Mouse (Mus musculus) heart, embryonic 15.5 days (tissue): ENCODE data around the gene Shmt2. TPM values are rescaled to one million over a fixed set of nuclear protein-coding genes. Genes with fewer than 3 reads are reported as not detected.

ENCODE experiments used
- ATAC-seq: fragments of 200-750 bp; cut with Nextera tagmentation; replicated peaks from 2 replicates; pipeline ENCODE4 v1.8.0; 2017; ENCODE audit warnings: low read depth, moderate TSS enrichment; ENCODE audit not compliant: insufficient number of reproducible peaks, insufficient read depth, low FRiP score
- H3K27ac ChIP-seq: fragments of 300-500 bp; sonication (generic); 2 replicates; pipeline ENCODE4 v1.5.1; 2015; ENCODE audit warnings: mild to moderate bottlenecking, inconsistent platforms
- H3K27me3 ChIP-seq: fragments of 300-500 bp; sonication (generic); 2 replicates; pipeline ENCODE4 v1.6.1; 2015; ENCODE audit warnings: inconsistent platforms
- H3K36me3 ChIP-seq: fragments of 300-500 bp; sonication (generic); 2 replicates; pipeline ENCODE4 v1.6.1; 2015; ENCODE audit warnings: mild to moderate bottlenecking, inconsistent platforms
- H3K4me1 ChIP-seq: fragments of 300-500 bp; sonication (generic); replicated peaks from 2 replicates; pipeline ENCODE4 v1.6.1; 2015; ENCODE audit warnings: inconsistent platforms
- H3K4me2 ChIP-seq: fragments of 300-500 bp; sonication (generic); 2 replicates; pipeline ENCODE4 v1.6.1; 2015; ENCODE audit warnings: inconsistent platforms, mild to moderate bottlenecking, moderate library complexity
- H3K4me3 ChIP-seq: fragments of 300-500 bp; sonication (generic); 2 replicates; pipeline ENCODE4 v1.5.1; 2015; ENCODE audit warnings: mild to moderate bottlenecking, inconsistent platforms
- H3K9ac ChIP-seq: fragments of 300-500 bp; sonication (generic); 2 replicates; pipeline ENCODE4 v1.6.1; 2015; ENCODE audit warnings: mild to moderate bottlenecking, inconsistent platforms
- H3K9me3 ChIP-seq: fragments of 300-500 bp; sonication (generic); replicated peaks from 2 replicates; pipeline ENCODE4 v1.6.1; 2016; ENCODE audit warnings: inconsistent platforms
- WGBS: fragments of 180-500 bp; shearing (Covaris S2); methylation state at CpG from one replicate; pipeline ENCODE4 v1.1.7; 2015; ENCODE audit warnings: mixed read lengths; 5-methylcytosine and 5-hydroxymethylcytosine counted together
- polyA plus RNA-seq: library from polyadenylated mRNA; unstranded; fragments of >200 nt; fragmentation: Nextera tagmentation; extraction: Ambion mirVana; gene quantifications from 2 replicates; pipeline ENCODE4 v1.2.1, GENCODE M21; 2015

The Shmt2 gene
- polyA plus RNA-seq, 1 experiment from 2014 or later: 89.8 TPM

DNA sequence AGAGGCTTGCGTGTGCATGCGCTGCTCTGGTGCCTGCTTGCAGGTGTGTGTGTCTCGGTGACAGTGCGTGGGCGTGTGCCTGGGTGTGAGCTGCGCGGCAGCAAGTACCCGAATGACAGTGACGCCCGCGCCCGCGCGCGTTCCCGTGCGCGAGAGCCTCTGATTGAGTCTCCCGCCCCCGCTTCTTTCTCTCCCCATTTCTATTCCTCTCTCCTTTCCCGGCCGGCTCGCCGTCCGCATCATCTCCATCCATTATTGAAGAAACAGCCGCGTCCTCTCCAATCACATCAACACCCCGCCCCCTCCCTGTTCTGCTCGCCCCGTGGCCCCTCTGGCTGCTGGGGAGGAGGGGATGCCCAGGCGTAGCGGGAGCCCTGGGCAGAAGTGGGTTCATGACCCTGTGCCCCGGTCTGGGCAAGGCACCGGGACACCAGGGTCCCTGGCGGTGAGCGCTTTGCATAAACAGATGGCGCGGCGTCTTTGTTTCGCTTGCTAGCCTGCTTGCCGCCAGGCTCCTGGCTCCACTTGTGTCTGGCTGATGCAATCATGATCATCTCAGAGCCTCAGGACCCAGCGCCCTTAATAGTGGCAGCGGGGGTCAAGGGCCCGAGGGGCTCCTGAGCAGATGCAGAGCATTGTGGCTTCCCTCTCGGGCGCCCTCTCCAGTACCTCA, 10.5 kb downstream of the Shmt2 start:
- Histone ChIP-seq H3K4me1 (peaks cover 78% of the 10 kb centered on the region), H3K9me3 (no peaks in the 10 kb centered on the region), H3K9ac (peak overlapping the region; percentile 20; the same call in 1 of the 2 replicates), H3K27me3 (peaks cover 84% of the 10 kb centered on the region), H3K27ac (no peak overlapping the region), H3K4me3 (peak overlapping the region; percentile 57), H3K36me3 (no peaks in the 10 kb centered on the region), H3K4me2 (peak overlapping the region; percentile 95)
- ATAC-seq: no peak
- under 1% methylated on average over 45 of the region's 46 CpGs for WGBS

DNA sequence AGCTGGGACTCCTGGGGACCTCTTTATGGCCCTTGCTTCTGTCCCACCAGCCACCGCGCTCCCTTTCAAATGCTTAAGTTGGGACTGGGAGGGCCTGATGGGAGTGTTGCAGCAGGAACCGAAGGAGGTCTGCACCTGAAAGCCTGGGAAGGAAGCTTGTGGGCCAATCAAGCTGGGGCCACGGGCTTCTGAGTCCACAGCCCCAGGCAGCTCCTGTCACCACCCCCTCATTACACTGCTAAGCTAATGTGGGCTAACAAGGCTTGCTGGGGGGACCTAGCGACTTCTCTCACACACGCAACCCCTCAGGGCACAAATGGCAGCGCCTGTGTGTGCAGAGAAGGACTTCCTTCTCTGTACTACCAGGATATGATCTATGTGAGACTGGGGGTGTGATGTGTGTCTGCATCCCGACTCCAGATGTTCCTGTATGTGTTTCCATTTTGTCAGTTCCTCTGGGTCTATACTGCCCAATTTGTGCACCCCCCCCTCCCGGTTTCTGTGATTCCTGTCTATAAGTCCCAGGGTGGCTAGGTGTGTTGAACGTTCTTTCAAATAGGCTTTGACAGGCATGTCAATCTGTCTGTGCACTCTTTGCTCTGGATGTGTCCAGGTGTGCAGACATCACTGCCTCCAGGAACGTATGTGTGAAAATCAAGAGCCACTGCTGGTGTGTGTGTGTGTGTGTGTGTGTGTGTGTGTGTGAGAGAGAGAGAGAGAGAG, 11.2 kb downstream of the Shmt2 start:
- H3K4me1 ChIP-seq: peaks cover 71% of the 10 kb centered on the region
- no peak overlapping the region for H3K27ac ChIP-seq
- no peaks in the 10 kb centered on the region for H3K36me3 ChIP-seq
- H3K9me3 ChIP-seq: no peaks in the 10 kb centered on the region
- H3K9ac ChIP-seq: no peak overlapping the region
- ATAC-seq: no peak
- WGBS: 16% methylated on average over 11 of the region's 11 CpGs
- H3K27me3 ChIP-seq: peaks cover 86% of the 10 kb centered on the region
- H3K4me2 ChIP-seq: peak overlapping the region; percentile 95
- peak overlapping the region; percentile 57 for H3K4me3 ChIP-seq

DNA sequence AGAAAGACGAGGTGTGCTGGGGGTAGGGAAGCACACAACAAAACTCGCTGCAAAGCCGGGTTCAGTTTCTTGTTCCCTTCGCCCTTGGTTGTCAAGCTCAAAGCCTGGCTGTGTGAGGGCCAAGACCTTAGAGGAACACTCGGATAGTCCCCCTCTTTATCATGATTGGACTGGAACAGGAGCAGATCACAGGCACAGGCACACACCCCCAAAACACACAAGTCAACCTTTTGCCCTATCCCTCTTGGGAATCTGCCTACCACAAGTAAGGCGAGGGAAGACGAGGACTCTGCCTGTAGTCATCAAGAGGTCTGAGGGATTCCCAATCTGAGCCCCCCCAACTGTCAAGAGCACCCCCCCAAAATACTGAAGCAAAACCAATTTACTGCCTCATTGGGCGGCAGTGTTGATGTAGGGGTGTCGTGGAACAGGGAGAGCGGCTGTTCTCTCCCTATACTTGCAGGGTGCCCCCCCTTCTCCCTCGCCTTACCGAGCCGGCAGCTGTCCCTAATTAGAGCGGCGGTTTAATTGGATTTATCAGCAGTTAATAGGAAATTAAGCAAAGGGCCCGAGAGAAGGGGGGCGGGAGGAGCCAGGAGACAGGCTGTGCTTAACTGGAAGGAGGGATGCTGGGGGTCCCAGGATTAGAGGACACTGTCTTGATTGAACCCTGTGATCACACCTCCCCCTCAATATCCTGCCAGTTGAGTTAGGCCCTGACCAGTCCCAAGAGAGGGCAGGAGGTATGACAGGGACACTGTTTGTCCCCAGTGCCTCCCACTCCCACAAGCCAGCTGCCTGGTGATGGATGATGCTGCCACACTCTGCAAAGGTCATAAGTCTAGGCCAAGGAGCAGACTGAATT, 12.2 kb downstream of the Shmt2 start:
- Histone ChIP-seq H3K4me1 (peaks cover 61% of the 10 kb centered on the region), H3K27me3 (peaks cover 80% of the 10 kb centered on the region), H3K4me3 (peak overlapping the region; percentile 49), H3K36me3 (0 out of 2 replicates have a peak, but pooled peaks cover 6% of the 10 kb centered on the region), H3K9me3 (no peaks in the 10 kb centered on the region), H3K4me2 (peak overlapping the region; percentile 86), H3K27ac (no peak overlapping the region), H3K9ac (no peak overlapping the region)
- ATAC-seq: no peak
- 19% methylated on average over 17 of the region's 17 CpGs for WGBS

DNA sequence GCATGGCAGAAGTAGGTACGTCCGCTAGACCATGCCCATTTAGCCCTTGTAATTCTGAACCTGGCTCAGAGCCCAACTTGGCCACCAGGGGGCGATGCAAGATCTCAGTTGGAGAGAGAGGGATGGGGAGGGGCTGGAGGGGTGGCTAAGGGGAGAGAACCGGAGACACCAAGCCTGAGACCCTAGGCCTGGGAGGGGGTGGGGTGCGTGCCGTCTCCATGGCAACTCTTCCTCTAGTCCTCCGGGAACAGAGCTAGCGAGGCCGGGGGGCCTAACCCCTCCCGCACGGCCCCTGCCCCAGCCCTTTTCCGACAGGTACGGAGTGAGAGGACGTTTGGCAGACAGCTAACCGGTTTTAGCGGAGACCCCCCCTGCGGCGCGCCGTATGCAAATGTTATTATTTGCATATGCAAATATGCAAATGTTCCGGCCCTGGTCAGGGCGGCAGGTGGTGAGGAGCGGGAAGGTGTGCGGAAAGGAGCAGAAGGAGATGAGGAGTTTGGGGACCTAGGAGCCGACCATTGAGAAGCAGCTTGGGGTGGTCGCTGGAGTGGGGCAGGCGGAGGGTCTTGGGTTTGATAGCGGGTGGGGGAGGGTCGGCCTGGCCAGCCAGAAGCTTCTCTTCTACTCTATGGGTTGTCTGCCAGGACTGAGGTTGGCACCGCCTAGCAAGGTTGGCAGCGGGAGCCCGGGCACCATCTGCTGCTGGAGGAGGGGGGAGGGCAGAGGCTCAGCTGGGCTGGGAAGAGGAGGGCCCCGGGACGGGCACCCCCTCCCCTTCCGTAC, 13.0 kb downstream of the Shmt2 start:
- peak overlapping the region; percentile 86 for H3K4me2 ChIP-seq
- H3K4me1 ChIP-seq: peaks cover 54% of the 10 kb centered on the region
- H3K9me3 ChIP-seq: no peaks in the 10 kb centered on the region
- WGBS: under 1% methylated on average over 35 of the region's 35 CpGs
- H3K9ac ChIP-seq: peak overlapping the region; percentile 14; the same call in 1 of the 2 replicates
- H3K27me3 ChIP-seq: peaks cover 72% of the 10 kb centered on the region
- H3K27ac ChIP-seq: no peak overlapping the region
- H3K4me3 ChIP-seq: peak overlapping the region; percentile 49
- ATAC-seq: peak; percentile 37; the same call in 1 of the 2 replicates
- H3K36me3 ChIP-seq: 0 out of 2 replicates have a peak, but pooled peaks cover 6% of the 10 kb centered on the region

DNA sequence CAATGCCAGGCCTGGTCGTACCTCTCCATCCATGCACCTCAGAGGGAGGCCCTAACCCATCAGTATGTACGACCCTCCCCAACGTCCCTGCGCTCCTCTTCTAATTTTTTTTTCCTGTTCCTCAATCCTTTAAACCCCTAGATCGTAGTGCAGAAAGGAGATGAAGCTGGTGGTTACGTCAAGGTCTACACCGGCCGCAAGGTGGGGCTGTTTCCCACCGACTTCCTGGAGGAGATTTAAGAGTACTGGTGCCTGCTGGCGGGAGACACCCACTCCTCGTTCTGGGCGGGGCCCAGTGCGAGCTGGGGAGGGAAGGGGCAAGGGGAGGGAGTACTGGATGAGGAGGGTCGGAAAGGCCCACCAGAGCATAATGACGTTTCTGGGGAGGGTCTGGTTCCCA, 14.0 kb downstream of the Shmt2 start:
- H3K36me3 ChIP-seq: peaks cover 6% of the 10 kb centered on the region; the same call in 1 of the 2 replicates
- H3K27me3 ChIP-seq: peaks cover 62% of the 10 kb centered on the region
- peaks cover 44% of the 10 kb centered on the region for H3K4me1 ChIP-seq
- H3K4me2 ChIP-seq: peak overlapping the region; percentile 86
- no peak overlapping the region for H3K9ac ChIP-seq
- H3K9me3 ChIP-seq: no peaks in the 10 kb centered on the region
- WGBS: 5% methylated on average over 15 of the region's 15 CpGs
- ATAC-seq: no peak
- 0 out of 2 replicates have a peak overlapping the region, but pooled peaks have one; percentile 49 for H3K4me3 ChIP-seq
- no peak overlapping the region for H3K27ac ChIP-seq

DNA sequence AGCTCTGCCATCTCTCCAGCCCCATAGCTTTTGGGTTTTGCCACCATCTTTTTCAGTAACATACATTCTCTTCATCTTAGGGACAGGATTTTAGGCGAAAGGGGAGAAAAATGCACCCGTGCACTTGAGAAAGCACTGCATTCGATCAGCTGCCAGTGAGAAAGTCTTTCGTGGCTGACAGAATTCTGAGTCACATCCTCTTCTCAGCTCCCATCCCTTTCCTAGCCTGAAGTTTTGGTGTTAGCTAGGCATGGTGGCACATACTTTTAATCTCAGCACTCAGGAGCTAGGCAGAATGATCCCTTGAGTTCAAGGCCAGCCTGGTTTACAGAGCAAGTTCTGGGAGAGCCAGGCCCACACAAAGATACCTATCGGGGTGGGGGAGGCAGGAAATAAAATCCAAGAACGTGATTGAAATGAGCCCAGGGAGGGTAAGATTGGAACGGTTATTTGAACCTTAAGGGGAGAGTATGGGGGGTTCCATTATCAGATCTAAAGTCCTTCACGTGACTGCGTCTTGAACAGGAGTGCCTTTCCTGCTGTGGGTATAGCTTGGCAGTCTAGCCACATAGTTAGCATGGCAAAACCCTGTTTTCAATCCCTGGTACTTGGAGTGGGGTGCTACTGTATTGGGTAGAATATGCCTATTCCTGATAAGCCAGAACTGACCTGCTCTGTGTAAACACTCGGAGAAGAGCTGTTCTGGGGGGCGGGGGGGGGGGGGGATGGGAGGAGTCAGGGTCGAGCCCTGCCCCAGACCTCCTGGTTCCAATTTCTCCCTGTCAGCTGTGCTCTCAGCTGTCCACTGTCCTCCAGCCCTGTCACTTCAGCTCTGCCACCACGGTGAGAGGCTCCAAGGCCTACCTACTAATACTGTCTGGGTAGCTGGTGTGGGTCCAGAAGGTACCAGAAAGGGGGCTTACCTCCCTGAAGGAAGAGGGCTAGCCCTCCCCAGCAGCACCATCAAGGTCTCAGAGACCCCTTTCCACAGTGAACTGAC, 21.1 kb downstream of the Shmt2 start, which contains the start of gene Stac3:
Gene Stac3 (plus strand): TSS at position 793 of the 1,000 bp plus-strand sequence.
- Histone ChIP-seq H3K4me2 (no peak within 1 kb of the TSS), H3K27me3 (0 out of 2 replicates have a peak, but pooled peaks cover under 1% of the 10 kb centered on the region), H3K36me3 (peaks cover 41% of the 10 kb centered on the region), H3K4me1 (no peaks in the 10 kb centered on the region), H3K4me3 (no peak within 1 kb of the TSS), H3K27ac (no peak within 1 kb of the TSS), H3K9me3 (no peaks in the 10 kb centered on the region), H3K9ac (no peak within 1 kb of the TSS)
- 60% methylated on average over 13 of the region's 13 CpGs for WGBS
- ATAC-seq: no peak

DNA sequence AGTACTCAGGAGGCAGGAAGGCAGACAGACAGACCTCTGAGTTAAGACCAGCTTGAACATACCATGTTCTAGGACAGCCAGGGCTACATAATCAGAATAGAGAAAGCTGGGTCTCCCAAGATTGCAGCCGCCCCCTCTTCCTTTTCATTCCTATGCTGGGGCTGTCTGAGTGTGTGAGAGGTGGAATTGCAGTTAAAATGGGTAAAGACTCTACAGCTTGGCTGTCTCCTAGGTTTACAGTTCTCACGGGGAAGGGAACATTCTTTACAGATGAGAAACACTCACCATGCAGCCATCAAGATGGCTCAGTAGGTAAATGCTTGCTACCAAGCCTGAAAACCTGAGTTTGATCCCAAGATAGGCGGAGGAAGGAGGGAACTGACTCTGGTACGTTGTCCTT, 22.2 kb downstream of the Shmt2 start:
- H3K4me1 ChIP-seq: no peaks in the 10 kb centered on the region
- peaks cover 45% of the 10 kb centered on the region for H3K36me3 ChIP-seq
- 84% methylated on average over 4 of the region's 4 CpGs for WGBS
- no peak overlapping the region for H3K27ac ChIP-seq
- H3K27me3 ChIP-seq: no peaks in the 10 kb centered on the region
- H3K9ac ChIP-seq: no peak overlapping the region
- no peaks in the 10 kb centered on the region for H3K9me3 ChIP-seq
- H3K4me2 ChIP-seq: no peak overlapping the region
- ATAC-seq: no peak
- H3K4me3 ChIP-seq: no peak overlapping the region

DNA sequence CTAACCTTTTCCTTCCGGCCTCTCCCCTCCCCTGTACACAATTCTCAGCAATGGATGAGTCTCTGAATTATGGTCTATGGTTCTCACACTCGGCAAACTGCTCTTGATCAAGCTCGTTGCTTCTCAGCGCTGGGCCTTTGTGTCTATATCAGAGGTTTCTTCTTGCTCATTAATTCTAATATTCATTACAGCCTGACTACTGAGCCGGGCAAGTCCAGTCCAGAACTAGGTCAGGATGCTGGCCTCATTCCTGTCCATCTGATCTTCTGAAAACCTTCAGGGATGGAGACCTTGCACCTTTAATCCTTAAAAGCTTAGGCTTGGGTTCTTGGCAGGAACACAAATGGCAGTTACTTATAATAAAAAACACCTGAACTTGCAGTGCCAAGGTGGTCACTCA, 22.7 kb downstream of the Shmt2 start:
- H3K4me3 ChIP-seq: no peak overlapping the region
- no peaks in the 10 kb centered on the region for H3K27me3 ChIP-seq
- no peaks in the 10 kb centered on the region for H3K4me1 ChIP-seq
- no peak overlapping the region for H3K4me2 ChIP-seq
- H3K9me3 ChIP-seq: no peaks in the 10 kb centered on the region
- H3K27ac ChIP-seq: no peak overlapping the region
- WGBS: 86% methylated on average over 5 of the region's 5 CpGs
- peaks cover 50% of the 10 kb centered on the region for H3K36me3 ChIP-seq
- ATAC-seq: no peak
- H3K9ac ChIP-seq: no peak overlapping the region

DNA sequence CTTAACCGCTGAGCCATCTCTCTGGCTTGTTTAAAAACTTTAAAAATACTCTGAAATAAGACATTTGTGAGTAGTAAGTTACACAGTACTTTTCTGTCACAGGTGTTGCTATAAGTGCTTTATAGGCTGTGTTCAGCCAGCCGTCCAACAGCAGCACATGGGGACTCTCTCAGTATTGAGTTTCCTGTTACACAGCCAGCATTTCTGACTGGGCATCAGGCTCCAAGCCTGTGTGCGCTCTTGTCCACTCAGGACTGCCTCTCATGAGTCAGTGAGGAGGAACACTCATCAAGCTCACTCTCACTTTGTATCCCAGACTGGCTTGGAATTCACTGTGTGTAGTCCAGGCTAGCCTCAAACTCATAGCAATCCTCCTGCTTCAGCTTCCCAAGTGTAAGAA, 26.1 kb downstream of the Shmt2 start:
- no peaks in the 10 kb centered on the region for H3K4me1 ChIP-seq
- H3K27ac ChIP-seq: no peak overlapping the region
- no peaks in the 10 kb centered on the region for H3K27me3 ChIP-seq
- no peak overlapping the region for H3K9ac ChIP-seq
- ATAC-seq: no peak
- peaks cover 77% of the 10 kb centered on the region for H3K36me3 ChIP-seq
- H3K4me2 ChIP-seq: no peak overlapping the region
- H3K9me3 ChIP-seq: no peaks in the 10 kb centered on the region
- WGBS: 94% methylated on average over 3 of the region's 3 CpGs
- no peak overlapping the region for H3K4me3 ChIP-seq

DNA sequence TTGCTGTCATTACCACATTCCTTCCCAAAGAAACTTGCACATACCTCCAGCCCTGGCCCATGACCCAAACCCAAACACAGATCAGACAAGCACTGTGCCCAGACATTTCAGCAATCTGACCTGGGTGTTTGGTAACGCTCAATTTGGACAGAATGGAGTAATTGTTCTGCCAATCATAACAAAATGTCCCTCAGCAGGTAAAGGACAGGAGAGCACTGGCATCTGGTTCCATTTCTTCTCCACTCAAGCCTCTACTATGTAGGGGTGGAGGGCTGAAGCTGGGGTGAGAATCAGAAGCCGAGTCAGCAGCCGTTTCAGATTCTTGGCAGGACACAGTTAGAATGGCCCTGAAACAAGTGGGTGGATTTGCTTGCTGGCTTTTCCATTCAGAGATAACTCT, 30.1 kb downstream of the Shmt2 start:
- peaks cover 71% of the 10 kb centered on the region for H3K36me3 ChIP-seq
- H3K27me3 ChIP-seq: no peaks in the 10 kb centered on the region
- 64% methylated on average over 3 of the region's 3 CpGs for WGBS
- H3K9me3 ChIP-seq: no peaks in the 10 kb centered on the region
- ATAC-seq: no peak
- no peak overlapping the region for H3K4me3 ChIP-seq
- H3K4me1 ChIP-seq: no peaks in the 10 kb centered on the region
- H3K9ac ChIP-seq: no peak overlapping the region
- no peak overlapping the region for H3K27ac ChIP-seq
- H3K4me2 ChIP-seq: no peak overlapping the region
